In the genomic region with DNA sequence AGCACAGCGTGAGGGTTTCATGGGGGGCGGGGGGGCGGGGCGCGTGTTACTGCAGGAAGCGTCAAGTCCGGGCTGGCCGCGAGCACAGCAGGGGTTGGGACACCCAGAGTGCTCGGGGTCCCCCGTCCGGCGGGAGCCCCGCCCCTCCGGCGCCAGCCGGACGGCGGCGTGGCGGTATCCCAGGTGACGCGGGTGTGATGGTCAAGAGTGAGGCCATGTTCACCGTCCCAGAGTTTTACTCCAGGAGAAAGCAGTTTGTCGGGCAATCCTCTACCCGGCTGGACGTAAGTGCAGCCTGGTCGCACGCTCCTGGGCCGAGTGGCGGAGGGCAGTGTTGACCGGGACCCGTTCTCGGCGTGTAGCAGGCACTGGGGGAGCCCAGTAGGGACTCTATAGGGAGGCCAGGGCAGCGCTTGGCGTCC, we compare ENCODE assay signal across 8 mouse cellular contexts. TPM values are rescaled to one million over a fixed set of nuclear protein-coding genes. Genes with fewer than 3 reads are reported as not detected.
DNase-seq lines count a peak whose midpoint lies in the region; ATAC-seq and TF ChIP-seq lines count a peak whose summit lies in the region.

A gene (plus strand): TSS at position 106 of the 422 bp plus-strand sequence.

- TF ChIP-seq POLR2A in kidney, adult 2 months (IDR thresholded peaks at IDR 0.05; ENCODE audit: low read depth, low read length), result no peak

- TF ChIP-seq CTCF in layer of hippocampus, adult 2 months (conservative IDR thresholded peaks at IDR 0.05), result no peak
- TF ChIP-seq CTCF in kidney, adult 2 months (conservative IDR thresholded peaks at IDR 0.05; ENCODE audit: insufficient read depth, insufficient read length, low read depth, low read length), result no peak

- no peaks in the 10 kb centered on the region for H3K36me3 ChIP-seq in kidney, adult 2 months (ENCODE audit: control insufficient read depth, insufficient read depth, low read length)
- no peaks in the 10 kb centered on the region for H3K36me3 ChIP-seq in lung, embryonic 15.5 days

- H3K27ac ChIP-seq in layer of hippocampus, adult 2 months, result no peak within 1 kb of the TSS
- no peak within 1 kb of the TSS for H3K27ac ChIP-seq in kidney, adult 2 months (ENCODE audit: insufficient read depth, low read depth, low read length)
- no peak within 1 kb of the TSS for H3K27ac ChIP-seq in lung, embryonic 15.5 days

- 0 out of 2 replicates have a peak, but pooled peaks cover 3% of the 10 kb centered on the region for H3K4me1 ChIP-seq in kidney, adult 2 months (ENCODE audit: control insufficient read depth, insufficient read depth, low read length)
- peaks cover 5% of the 10 kb centered on the region; the same call in 1 of the 2 replicates for H3K4me1 ChIP-seq in lung, embryonic 15.5 days

- H3K4me3 ChIP-seq in layer of hippocampus, adult 2 months, result peak within 1 kb of the TSS; percentile 43
- peak within 1 kb of the TSS; percentile 61 for H3K4me3 ChIP-seq in kidney, adult 2 months (ENCODE audit: insufficient read depth, low read depth, low read length)
- peak within 1 kb of the TSS; percentile 45 for H3K4me3 ChIP-seq in lung, embryonic 15.5 days

- H3K4me2 ChIP-seq in lung, embryonic 15.5 days, result peak within 1 kb of the TSS; percentile 91

- no peaks in the 10 kb centered on the region; the same call in 1 of the 2 replicates for H3K27me3 ChIP-seq in kidney, adult 2 months (replicated peaks; ENCODE audit: control insufficient read depth, insufficient read depth, low read length)
- no peaks in the 10 kb centered on the region for H3K27me3 ChIP-seq in lung, embryonic 15.5 days

- intact Hi-C loops in left cerebral cortex, postnatal 4 days (cut with DNase I), result no loop called here

- no peak for DNase-seq in layer of hippocampus, adult 2 months (ENCODE audit: low spot score in 2 of 2)
- no peak for DNase-seq in layer of hippocampus, postnatal 10 days (ENCODE audit: low spot score in 2 of 2)
- DNase-seq in gastrocnemius, postnatal 25 days, result peak; percentile 23
- DNase-seq in kidney, adult 2 months, result peak; percentile 43
- peak; percentile 58 for DNase-seq in retina, postnatal 1 day
- DNase-seq in frontal cortex, adult 2 months (ENCODE audit: extremely low spot score in 1 of 2, low spot score in 1 of 2), result no peak
- DNase-seq in left cerebral cortex, postnatal 4 days, result no peak

- peak within 1 kb of the TSS; percentile 42 for H3K9ac ChIP-seq in lung, embryonic 15.5 days

- WGBS in kidney, adult 2 months, result 4% methylated on average over 37 of the region's 37 CpGs
- 1% methylated on average over 37 of the region's 37 CpGs for WGBS in lung, embryonic 15.5 days

- H3K9me3 ChIP-seq in lung, embryonic 15.5 days, result no peaks in the 10 kb centered on the region

- peak; percentile 70 for ATAC-seq in lung, embryonic 15.5 days (ENCODE audit: borderline replicate concordance, extremely low read depth, low FRiP score, low TSS enrichment)

RNA-seq across cellular contexts. Expression of the gene that starts here (rescaled TPM):
- total RNA-seq in layer of hippocampus, adult 2 months (2021), result 1 to 10 TPM; 1.9 TPM
- 1 to 10 TPM; 1.5 to 2.5 TPM for total RNA-seq in layer of hippocampus, postnatal 10 days (2021)
- total RNA-seq in gastrocnemius, postnatal 25 days (2021), result not detected
- polyA plus RNA-seq in kidney, adult 2 months (2012; rRNA removed), result 0.23 and 0.31 TPM in 2 replicates
- 4.9 and 5.0 TPM in 2 replicates for polyA plus RNA-seq in lung, embryonic 15.5 days (2015; fragmentation: Nextera tagmentation; extraction: Ambion mirVana)
- 1.5 and 1.8 TPM in 2 replicates for polyA plus RNA-seq in frontal cortex, adult 2 months (2012; rRNA removed)
- total RNA-seq in left cerebral cortex, postnatal 4 days (2021), result under 1 TPM; 0.48 to 0.88 TPM

Comparison
In these comparisons a context has a peak if more than half of its experiments do, and no peak if none do; other contexts are left out.
1. Peak in DNase-seq in gastrocnemius, postnatal 25 days; RNA of the gene not detected or under 1 TPM.
2. Peak in DNase-seq and H3K4me3 ChIP-seq in kidney, adult 2 months; RNA of the gene not detected or under 1 TPM.